Mouse (Mus musculus) thymus, postnatal 4 days (tissue): ENCODE measurements at regions not wholly inside any gene's neighbourhood (a gene's known extent, or its start where the extent isn't known, plus 50 kb on each side); places are given as distances from the start of the nearest gene placed in this dataset.

Experiments used
- DNase-seq: peaks from one replicate; pipeline ENCODE4 v3.0.0; 2021

GRCm38 (mm10) chr10:56900914-56901313 lies 523.8 kb downstream of the Gja1 start:
- no peak for DNase-seq

GRCm38 (mm10) chr10:56912711-56913110 lies 535.6 kb downstream of the Gja1 start:
- DNase-seq, result no peak

GRCm38 (mm10) chr10:56914103-56914502 lies 537.0 kb downstream of the Gja1 start:
- DNase-seq, result no peak

- DNase-seq, result no peak
Observed at GRCm38 (mm10) chr10:56918412-56918811, 541.3 kb downstream of the Gja1 start.

GRCm38 (mm10) chr10:56920711-56921672 lies 543.9 kb downstream of the Gja1 start:
- DNase-seq, result no peak

- DNase-seq, result no peak
Observed at GRCm38 (mm10) chr10:56935174-56935573, 551.0 kb upstream of the Hsf2 start.

GRCm38 (mm10) chr10:56941972-56942371 lies 544.2 kb upstream of the Hsf2 start:
- no peak for DNase-seq

- DNase-seq, result no peak
Observed at GRCm38 (mm10) chr10:56944434-56945145, 541.6 kb upstream of the Hsf2 start.

- DNase-seq, result no peak
Observed at GRCm38 (mm10) chr10:56956728-56957127, 529.5 kb upstream of the Hsf2 start.

- no peak for DNase-seq
Observed at GRCm38 (mm10) chr10:56962096-56962807, 523.9 kb upstream of the Hsf2 start.

- no peak for DNase-seq
Observed at GRCm38 (mm10) chr10:56963215-56963614, 523.0 kb upstream of the Hsf2 start.

GRCm38 (mm10) chr10:56968913-56969312 lies 517.3 kb upstream of the Hsf2 start:
- DNase-seq, result no peak

GRCm38 (mm10) chr10:56974812-56975211 lies 511.4 kb upstream of the Hsf2 start:
- DNase-seq, result no peak

- no peak for DNase-seq
Observed at GRCm38 (mm10) chr10:56979601-56980000, 506.6 kb upstream of the Hsf2 start.

- no peak for DNase-seq
Observed at GRCm38 (mm10) chr10:56980821-56981220, 505.4 kb upstream of the Hsf2 start.

GRCm38 (mm10) chr10:56982526-56983190 lies 503.5 kb upstream of the Hsf2 start:
- DNase-seq, result no peak

- DNase-seq, result no peak
Observed at GRCm38 (mm10) chr10:56994969-56995368, 491.2 kb upstream of the Hsf2 start.

- DNase-seq, result peak; percentile 7
Observed at GRCm38 (mm10) chr10:57000892-57001722, 485.1 kb upstream of the Hsf2 start.

GRCm38 (mm10) chr10:57001723-57002110 lies 484.5 kb upstream of the Hsf2 start:
- no peak for DNase-seq

- no peak for DNase-seq
Observed at GRCm38 (mm10) chr10:57037641-57038040, 448.5 kb upstream of the Hsf2 start.

GRCm38 (mm10) chr10:57040201-57040600 lies 446.0 kb upstream of the Hsf2 start:
- no peak for DNase-seq

- no peak for DNase-seq
Observed at GRCm38 (mm10) chr10:57046021-57046420, 440.2 kb upstream of the Hsf2 start.
